9 mouse cellular contexts compared by ENCODE assay signal in genomic region chr12:76957688-76958087, GRCm38 (mm10). TPM values are rescaled to one million over a fixed set of nuclear protein-coding genes. Genes with fewer than 3 reads are reported as not detected.
DNase-seq lines count a peak whose midpoint lies in the region.
"Had no signal": no experiment of that assay in that cellular context is flagged by ENCODE, and none has a peak within 500 bp of the region (broad histone marks: within the 10 kb centered on the region; RNA-seq: fewer than 3 reads in every experiment).

No protein-coding gene starts in this region.

- peak; percentile 47 for DNase-seq in adrenal gland, postnatal 14 days
- no peak for DNase-seq in adrenal gland, adult 8-10 months
- DNase-seq in spleen, postnatal 36 days (ENCODE audit: low spot score in 2 of 2): peak; percentile 71 to 76
- no peak for DNase-seq in spleen, adult 12 weeks (ENCODE audit: low spot score)
- peak; percentile 66 for DNase-seq in lung, postnatal 36 days
- no peak for DNase-seq in ovary, adult 18-20 months (ENCODE audit: low spot score)
- DNase-seq in embryo, embryonic 11 days: no peak
- DNase-seq in embryo, embryonic 10 days (ENCODE audit: low spot score): no peak
- DNase-seq: cerebellum, adult 8-10 months had no signal

RNA-seq across cellular contexts. Expression of gene Max, which starts 4.3 kb away (rescaled TPM):
- 59.9 and 83.1 TPM in 2 replicates for total RNA-seq in adrenal gland, postnatal 14 days (2021)
- total RNA-seq in adrenal gland, adult 8-10 months (2022): 10 to 100 TPM; 61.4 to 74.7 (median 70.7) TPM

Comparison
In these comparisons a context has a peak if more than half of its experiments do, and no peak if none do; other contexts are left out.
1. DNase-seq: peak in adrenal gland, postnatal 14 days (single experiment), spleen, postnatal 36 days (2 of 2) and lung, postnatal 36 days (single experiment); none in adrenal gland, adult 8-10 months (single experiment), spleen, adult 12 weeks (single experiment), ovary, adult 18-20 months (single experiment), embryo, embryonic 11 days (single experiment) and embryo, embryonic 10 days (single experiment).